Mouse (Mus musculus) cerebellum, adult 2 months (tissue): Measurements from ENCODE around the gene Vmn2r86.

Experiments
- CTCF ChIP-seq: fragments of 200-500 bp; IDR thresholded peaks from 2 replicates; pipeline ENCODE4 v1.5.1; 2011; ENCODE audit warnings: low read depth, mild to moderate bottlenecking, control low read depth, low read length, moderate library complexity, borderline replicate concordance; ENCODE audit not compliant: insufficient read depth
- POLR2A ChIP-seq: fragments of 200-500 bp; IDR thresholded peaks from 2 replicates; pipeline ENCODE4 v1.6.1; 2011; ENCODE audit warnings: low read length, control low read depth, borderline replicate concordance; ENCODE audit not compliant: insufficient read depth

DNA sequence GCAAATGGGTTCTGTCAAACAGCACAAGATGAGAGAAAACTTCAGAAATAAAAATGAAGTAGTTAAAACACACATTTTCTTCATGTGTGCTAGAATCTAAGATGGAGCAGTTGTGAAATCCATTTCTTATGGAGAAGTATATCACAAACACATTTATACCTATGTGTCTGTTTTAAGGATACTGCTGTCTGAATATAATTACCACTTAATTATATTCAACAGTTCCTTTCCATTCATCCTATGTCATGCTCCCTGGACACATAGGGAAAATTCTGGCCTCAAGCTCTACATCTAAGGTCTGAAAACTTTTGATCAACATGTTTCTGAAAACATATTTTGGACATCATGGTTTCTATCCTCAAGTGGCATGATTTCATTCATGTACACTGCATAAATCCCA, 41.4 kb upstream of the Vmn2r86 start, which contains the start of gene Vmn2r87:
- TF ChIP-seq CTCF (no peak), POLR2A (no peak)
